Mouse (Mus musculus) limb, embryonic 12.5 days (tissue): Measurements from ENCODE around the gene Slc13a5. TPM values are rescaled to one million over a fixed set of nuclear protein-coding genes. Genes with fewer than 3 reads are reported as not detected.

ENCODE experiments used
- ATAC-seq: fragments of 200-750 bp; cut with Nextera tagmentation; 2 replicates; pipeline ENCODE4 v1.8.0; 2017; ENCODE audit warnings: low read depth, moderate TSS enrichment; ENCODE audit not compliant: insufficient number of reproducible peaks, insufficient read depth, low FRiP score, low TSS enrichment
- H3K27ac ChIP-seq: fragments of 300-500 bp; sonication (generic); 2 replicates; pipeline ENCODE4 v1.5.1; 2016; ENCODE audit warnings: mild to moderate bottlenecking, moderate library complexity
- H3K27me3 ChIP-seq: fragments of 300-500 bp; sonication (generic); 2 replicates; pipeline ENCODE4 v1.6.1; 2016; ENCODE audit warnings: mild to moderate bottlenecking, moderate library complexity
- H3K36me3 ChIP-seq: fragments of 300-500 bp; sonication (generic); 2 replicates; pipeline ENCODE4 v1.6.1; 2016; ENCODE audit warnings: mild to moderate bottlenecking, moderate library complexity
- H3K4me1 ChIP-seq: fragments of 300-500 bp; sonication (generic); replicated peaks from 2 replicates; pipeline ENCODE4 v1.6.1; 2016
- H3K4me2 ChIP-seq: fragments of 300-500 bp; sonication (generic); 2 replicates; pipeline ENCODE4 v1.6.1; 2016; ENCODE audit warnings: mild to moderate bottlenecking, moderate library complexity
- H3K4me3 ChIP-seq: fragments of 300-500 bp; sonication (generic); replicated peaks from 2 replicates; pipeline ENCODE4 v1.5.1; 2016; ENCODE audit warnings: mild to moderate bottlenecking
- H3K9ac ChIP-seq: fragments of 300-500 bp; sonication (generic); replicated peaks from 2 replicates; pipeline ENCODE4 v1.6.1; 2016; ENCODE audit warnings: mild to moderate bottlenecking, moderate library complexity
- H3K9me3 ChIP-seq: fragments of 300-500 bp; sonication (generic); 2 replicates; pipeline ENCODE4 v1.6.1; 2016; ENCODE audit warnings: mild to moderate bottlenecking, moderate library complexity
- WGBS: fragments of 180-500 bp; shearing (Covaris S2); methylation state at CpG from one replicate; pipeline ENCODE4 v1.1.7; 2016; 5-methylcytosine and 5-hydroxymethylcytosine counted together
- polyA plus RNA-seq: library from polyadenylated mRNA; unstranded; fragments of >200 nt; fragmentation: Nextera tagmentation; extraction: Ambion mirVana; gene quantifications from 2 replicates; pipeline ENCODE4 v1.2.1, GENCODE M21; 2016

The Slc13a5 gene
- polyA plus RNA-seq, 1 experiment from 2014 or later: not detected

GRCm38 (mm10) chr11:72256441-72256840 is 10.6 kb downstream of the Slc13a5 start:
- no peak overlapping the region for H3K27ac ChIP-seq
- no peak overlapping the region for H3K4me2 ChIP-seq
- H3K36me3 ChIP-seq: no peaks in the 10 kb centered on the region
- H3K9me3 ChIP-seq: no peaks in the 10 kb centered on the region
- H3K4me3 ChIP-seq: no peak overlapping the region
- 0 out of 2 replicates have a peak, but pooled peaks cover 7% of the 10 kb centered on the region for H3K27me3 ChIP-seq
- 94% methylated on average over 2 of the region's 2 CpGs for WGBS
- H3K9ac ChIP-seq: no peak overlapping the region
- ATAC-seq: no peak
- H3K4me1 ChIP-seq: no peaks in the 10 kb centered on the region

- H3K27me3 ChIP-seq: 0 out of 2 replicates have a peak, but pooled peaks cover 7% of the 10 kb centered on the region
- WGBS: 97% methylated on average over 4 of the region's 4 CpGs
Observed at GRCm38 (mm10) chr11:72255629-72256028, 11.4 kb downstream of the Slc13a5 start.

GRCm38 (mm10) chr11:72245196-72245753 is 21.7 kb downstream of the Slc13a5 start:
- Histone ChIP-seq H3K9me3 (no peaks in the 10 kb centered on the region), H3K27me3 (peaks cover 7% of the 10 kb centered on the region), H3K36me3 (no peaks in the 10 kb centered on the region), H3K4me3 (no peak overlapping the region), H3K4me1 (no peaks in the 10 kb centered on the region), H3K4me2 (no peak overlapping the region), H3K27ac (no peak overlapping the region), H3K9ac (no peak overlapping the region)
- no peak for ATAC-seq
- 53% methylated on average over 8 of the region's 8 CpGs for WGBS

More at GRCm38 (mm10) chr11:72255629-72256028, 11.4 kb downstream of the Slc13a5 start:
- Histone ChIP-seq H3K4me3 (no peak overlapping the region), H3K36me3 (no peaks in the 10 kb centered on the region), H3K27ac (no peak overlapping the region), H3K9ac (no peak overlapping the region), H3K4me1 (no peaks in the 10 kb centered on the region), H3K9me3 (no peaks in the 10 kb centered on the region), H3K4me2 (no peak overlapping the region)
- ATAC-seq: no peak

- Histone ChIP-seq H3K27me3 (no peaks in the 10 kb centered on the region; the same call in 1 of the 2 replicates), H3K4me2 (no peak overlapping the region), H3K9ac (no peak overlapping the region), H3K4me3 (no peak overlapping the region), H3K27ac (no peak overlapping the region), H3K9me3 (no peaks in the 10 kb centered on the region), H3K4me1 (no peaks in the 10 kb centered on the region), H3K36me3 (no peaks in the 10 kb centered on the region)
- no peak for ATAC-seq
- whole genome bisulfite sequencing: 71% methylated on average over 4 of the region's 4 CpGs
Observed at GRCm38 (mm10) chr11:72240062-72240860, 26.8 kb downstream of the Slc13a5 start.

- no peak for ATAC-seq
- Histone ChIP-seq H3K4me1 (no peaks in the 10 kb centered on the region), H3K9ac (no peak overlapping the region), H3K4me2 (no peak overlapping the region), H3K9me3 (no peaks in the 10 kb centered on the region), H3K27ac (no peak overlapping the region), H3K4me3 (no peak overlapping the region), H3K27me3 (no peaks in the 10 kb centered on the region), H3K36me3 (no peaks in the 10 kb centered on the region)
- WGBS: 75% methylated on average over 5 of the region's 5 CpGs
Observed at GRCm38 (mm10) chr11:72234013-72234412, 33.0 kb downstream of the Slc13a5 start.

- Histone ChIP-seq H3K4me2 (no peak overlapping the region), H3K27ac (no peak overlapping the region), H3K9ac (no peak overlapping the region), H3K9me3 (no peaks in the 10 kb centered on the region), H3K36me3 (no peaks in the 10 kb centered on the region), H3K4me3 (no peak overlapping the region), H3K27me3 (no peaks in the 10 kb centered on the region), H3K4me1 (no peaks in the 10 kb centered on the region)
- no peak for ATAC-seq
- WGBS: 46% methylated on average over 1 of the region's 1 CpGs
Observed at GRCm38 (mm10) chr11:72232991-72233390, 34.0 kb downstream of the Slc13a5 start.

GRCm38 (mm10) chr11:72232068-72232467 is 35.0 kb downstream of the Slc13a5 start:
- Histone ChIP-seq H3K27ac (no peak overlapping the region), H3K27me3 (no peaks in the 10 kb centered on the region), H3K36me3 (no peaks in the 10 kb centered on the region), H3K4me3 (no peak overlapping the region), H3K9me3 (no peaks in the 10 kb centered on the region), H3K9ac (no peak overlapping the region), H3K4me2 (no peak overlapping the region), H3K4me1 (no peaks in the 10 kb centered on the region)
- ATAC-seq: no peak
- WGBS: 78% methylated on average over 7 of the region's 7 CpGs

- Histone ChIP-seq H3K4me3 (no peak overlapping the region), H3K9me3 (no peaks in the 10 kb centered on the region), H3K27ac (no peak overlapping the region), H3K36me3 (no peaks in the 10 kb centered on the region), H3K4me1 (no peaks in the 10 kb centered on the region), H3K27me3 (no peaks in the 10 kb centered on the region), H3K4me2 (no peak overlapping the region), H3K9ac (no peak overlapping the region)
- no peak for ATAC-seq
- 79% methylated on average over 4 of the region's 4 CpGs for WGBS
Observed at GRCm38 (mm10) chr11:72228513-72228912, 38.5 kb downstream of the Slc13a5 start.

- no peak overlapping the region for H3K4me2 ChIP-seq
- no peak overlapping the region for H3K9ac ChIP-seq
- H3K36me3 ChIP-seq: no peaks in the 10 kb centered on the region
- H3K27me3 ChIP-seq: no peaks in the 10 kb centered on the region
- H3K4me1 ChIP-seq: no peaks in the 10 kb centered on the region
- H3K4me3 ChIP-seq: no peak overlapping the region
- WGBS: 82% methylated on average over 6 of the region's 6 CpGs
- no peak for ATAC-seq
- no peak overlapping the region for H3K27ac ChIP-seq
- H3K9me3 ChIP-seq: no peaks in the 10 kb centered on the region
Observed at GRCm38 (mm10) chr11:72226901-72227300, 40.1 kb downstream of the Slc13a5 start.

GRCm38 (mm10) chr11:72226020-72226791 is 40.8 kb downstream of the Slc13a5 start:
- Histone ChIP-seq H3K27me3 (no peaks in the 10 kb centered on the region), H3K27ac (no peak overlapping the region), H3K36me3 (no peaks in the 10 kb centered on the region), H3K4me3 (no peak overlapping the region), H3K4me2 (no peak overlapping the region), H3K9ac (no peak overlapping the region), H3K9me3 (no peaks in the 10 kb centered on the region), H3K4me1 (no peaks in the 10 kb centered on the region)
- no peak for ATAC-seq
- WGBS: 85% methylated on average over 10 of the region's 10 CpGs

- Histone ChIP-seq H3K36me3 (no peaks in the 10 kb centered on the region), H3K27me3 (no peaks in the 10 kb centered on the region), H3K9ac (no peak overlapping the region), H3K4me1 (no peaks in the 10 kb centered on the region), H3K9me3 (no peaks in the 10 kb centered on the region), H3K4me2 (no peak overlapping the region), H3K4me3 (no peak overlapping the region), H3K27ac (no peak overlapping the region)
- no peak for ATAC-seq
- WGBS: 19% methylated on average over 5 of the region's 5 CpGs
Observed at GRCm38 (mm10) chr11:72224865-72225264, 42.2 kb downstream of the Slc13a5 start.
